Mouse (Mus musculus): Measurements from ENCODE around the gene Zbtb16. TPM values are rescaled to one million over a fixed set of nuclear protein-coding genes. Genes with fewer than 3 reads are reported as not detected.
A peak's percentile ranks its signal among the peaks of the same experiment; 100 is the strongest.

The Zbtb16 gene
- polyA plus RNA-seq, 1 experiment from 2014 or later, result 6.6 TPM

DNA sequence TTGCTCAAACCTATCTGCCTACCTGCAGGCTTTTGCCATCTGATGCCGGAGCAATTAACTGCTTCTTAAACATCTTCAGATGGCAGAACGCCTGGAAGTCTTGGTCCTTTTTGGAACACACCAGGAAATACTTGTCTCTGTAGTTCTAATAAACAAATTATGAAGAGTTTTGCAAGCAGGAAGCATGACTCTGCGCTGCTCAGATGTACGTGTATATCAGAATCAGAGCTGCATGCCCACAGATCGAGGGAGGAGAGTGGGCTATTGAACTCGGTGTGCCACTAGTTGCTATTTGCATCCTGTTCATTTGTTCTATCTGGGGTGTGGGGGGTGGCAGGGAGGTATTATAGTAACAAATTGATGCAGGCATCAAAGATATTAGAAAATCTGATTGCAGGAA lies 202.9 kb downstream of the Zbtb16 start:
- 86% methylated on average over 6 of the region's 6 CpGs for WGBS
- ATAC-seq (replicated peaks; ENCODE audit: low FRiP score) (no peak), DNase-seq (ENCODE audit: low spot score) (peak; percentile 26)
- Histone ChIP-seq H3K27me3 (ENCODE audit: control insufficient read depth, insufficient read depth, low read length) (no peaks in the 10 kb centered on the region), H3K9ac (ENCODE audit: low read length) (no peak overlapping the region), H3K4me1 (replicated peaks; ENCODE audit: control insufficient read depth, insufficient read depth, low read length) (no peaks in the 10 kb centered on the region), H3K4me2 (ENCODE audit: low read depth, low read length, severe bottlenecking) (no peak overlapping the region), H3K27ac (ENCODE audit: low read depth, low read length) (no peak overlapping the region), H3K36me3 (ENCODE audit: control insufficient read depth, insufficient read depth, low read length) (no peaks in the 10 kb centered on the region), H3K9me3 (ENCODE audit: control insufficient read depth, low read length) (no peaks in the 10 kb centered on the region), H3K4me3 (ENCODE audit: low read depth, low read length) (no peak overlapping the region)

DNA sequence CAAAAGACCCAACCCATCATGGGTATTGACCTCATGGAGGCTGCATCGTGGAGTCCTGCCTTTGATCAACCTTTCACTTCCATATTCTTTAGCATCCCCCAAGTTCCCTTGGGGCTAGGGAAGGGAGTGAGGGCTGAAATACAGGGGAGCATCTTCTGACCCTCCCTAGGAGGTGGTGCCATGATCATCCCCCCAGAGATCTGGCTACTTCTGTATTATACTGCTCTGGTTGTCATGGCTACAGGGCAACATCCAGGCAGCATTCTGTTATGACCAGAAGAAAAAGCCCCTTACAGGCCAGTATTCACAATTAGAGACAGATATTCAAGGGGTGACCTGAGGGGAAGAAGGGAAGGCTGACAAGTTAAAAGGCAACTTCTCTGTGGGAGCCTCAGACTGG lies 216.8 kb downstream of the Zbtb16 start:
- no peak overlapping the region for H3K27ac ChIP-seq (ENCODE audit: low read depth, low read length)
- H3K4me2 ChIP-seq (ENCODE audit: low read depth, low read length, severe bottlenecking), result no peak overlapping the region
- H3K36me3 ChIP-seq (ENCODE audit: control insufficient read depth, insufficient read depth, low read length), result no peaks in the 10 kb centered on the region
- no peak overlapping the region for H3K9ac ChIP-seq (ENCODE audit: low read length)
- no peak overlapping the region for H3K4me3 ChIP-seq (ENCODE audit: low read depth, low read length)
- no peaks in the 10 kb centered on the region; the same call in 1 of the 2 replicates for H3K4me1 ChIP-seq (replicated peaks; ENCODE audit: control insufficient read depth, insufficient read depth, low read length)
- WGBS, result 86% methylated on average over 1 of the region's 1 CpGs
- H3K27me3 ChIP-seq (ENCODE audit: control insufficient read depth, insufficient read depth, low read length), result no peaks in the 10 kb centered on the region
- DNase-seq (ENCODE audit: low spot score) (no peak), ATAC-seq (replicated peaks; ENCODE audit: low FRiP score) (no peak)
- no peaks in the 10 kb centered on the region for H3K9me3 ChIP-seq (ENCODE audit: control insufficient read depth, low read length)

DNA sequence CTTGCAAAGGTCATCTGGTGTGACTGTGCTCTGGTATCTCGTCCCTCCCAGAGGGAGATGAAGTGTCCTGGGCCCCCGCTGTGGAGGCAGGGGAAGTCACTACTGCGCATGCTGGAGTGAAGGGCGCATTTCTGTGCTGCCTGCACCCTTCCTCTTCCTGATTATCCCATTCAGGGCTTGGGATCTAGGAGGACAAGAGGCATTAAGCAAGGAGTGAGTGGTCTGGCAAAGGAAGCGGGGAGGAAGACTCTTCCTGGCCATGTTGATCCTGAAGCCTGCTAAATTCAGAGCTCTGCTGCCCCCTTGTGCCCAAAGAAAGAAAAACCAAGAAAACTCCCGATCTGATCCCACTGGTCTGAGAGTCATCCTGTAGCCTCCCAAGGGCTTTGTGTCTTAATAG lies 217.4 kb downstream of the Zbtb16 start:
- Histone ChIP-seq H3K9me3 (ENCODE audit: control insufficient read depth, low read length) (no peaks in the 10 kb centered on the region), H3K4me2 (ENCODE audit: low read depth, low read length, severe bottlenecking) (peak overlapping the region; percentile 12; the same call in 1 of the 2 replicates), H3K4me1 (replicated peaks; ENCODE audit: control insufficient read depth, insufficient read depth, low read length) (no peaks in the 10 kb centered on the region; the same call in 1 of the 2 replicates), H3K36me3 (ENCODE audit: control insufficient read depth, insufficient read depth, low read length) (no peaks in the 10 kb centered on the region), H3K27ac (ENCODE audit: low read depth, low read length) (no peak overlapping the region), H3K4me3 (ENCODE audit: low read depth, low read length) (no peak overlapping the region), H3K27me3 (ENCODE audit: control insufficient read depth, insufficient read depth, low read length) (no peaks in the 10 kb centered on the region), H3K9ac (ENCODE audit: low read length) (no peak overlapping the region)
- ATAC-seq (replicated peaks; ENCODE audit: low FRiP score) (0 out of 2 replicates have a peak, but pooled peaks have one; percentile 30), DNase-seq (ENCODE audit: low spot score) (peak; percentile 87)
- WGBS, result 29% methylated on average over 6 of the region's 6 CpGs

DNA sequence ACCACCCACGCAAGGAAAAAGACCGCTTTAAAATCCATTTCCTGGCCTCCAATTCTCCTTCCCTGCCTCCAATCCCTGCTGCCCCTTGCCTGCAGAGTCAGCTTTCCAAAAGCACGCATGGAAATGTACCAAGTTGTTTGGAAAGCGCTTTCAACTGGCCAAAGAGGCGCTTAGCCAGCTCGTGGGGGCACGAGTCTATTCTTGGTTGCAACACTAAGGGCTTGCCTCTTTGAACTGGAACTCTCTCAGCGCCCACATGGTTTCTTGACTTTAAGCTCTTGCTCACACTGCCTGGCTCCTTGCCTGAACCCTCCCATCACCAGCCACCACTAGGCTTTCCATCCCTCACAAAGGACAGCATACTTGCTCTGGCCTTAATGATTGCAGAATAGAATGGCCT lies 217.9 kb downstream of the Zbtb16 start:
- no peak for ATAC-seq (replicated peaks; ENCODE audit: low FRiP score)
- no peak for DNase-seq (ENCODE audit: low spot score)
- Histone ChIP-seq H3K27me3 (ENCODE audit: control insufficient read depth, insufficient read depth, low read length) (no peaks in the 10 kb centered on the region), H3K36me3 (ENCODE audit: control insufficient read depth, insufficient read depth, low read length) (no peaks in the 10 kb centered on the region), H3K4me3 (ENCODE audit: low read depth, low read length) (no peak overlapping the region), H3K9me3 (ENCODE audit: control insufficient read depth, low read length) (no peaks in the 10 kb centered on the region), H3K4me1 (replicated peaks; ENCODE audit: control insufficient read depth, insufficient read depth, low read length) (no peaks in the 10 kb centered on the region; the same call in 1 of the 2 replicates), H3K27ac (ENCODE audit: low read depth, low read length) (no peak overlapping the region), H3K9ac (ENCODE audit: low read length) (no peak overlapping the region), H3K4me2 (ENCODE audit: low read depth, low read length, severe bottlenecking) (no peak overlapping the region)
- WGBS, result 82% methylated on average over 8 of the region's 8 CpGs

DNA sequence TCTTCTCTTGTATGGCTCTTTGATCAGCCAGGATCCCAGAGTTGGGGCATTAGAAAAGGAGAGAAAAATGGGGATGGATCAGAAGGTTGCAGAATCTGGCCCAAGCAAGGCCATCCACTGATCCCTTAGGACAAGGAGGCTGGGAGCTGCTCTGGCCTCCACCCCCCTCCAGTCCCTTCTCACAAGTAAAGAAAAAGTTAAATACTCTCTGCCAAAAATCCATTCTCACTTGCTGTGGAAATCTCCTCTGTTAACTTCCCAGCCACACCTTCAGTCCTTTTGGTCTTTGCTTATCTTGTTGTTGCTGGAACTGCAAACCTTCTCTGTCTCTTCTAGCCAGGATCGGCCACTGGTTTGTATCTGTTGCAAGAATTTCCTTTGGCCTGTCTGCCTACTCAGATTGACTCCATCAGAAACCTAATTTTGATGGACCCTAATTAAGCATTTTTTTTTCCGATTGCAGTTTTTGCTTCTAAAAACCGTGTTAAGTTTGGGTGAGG lies 218.5 kb downstream of the Zbtb16 start:
- no peak overlapping the region for H3K27ac ChIP-seq (ENCODE audit: low read depth, low read length)
- H3K4me3 ChIP-seq (ENCODE audit: low read depth, low read length), result no peak overlapping the region
- DNase-seq (ENCODE audit: low spot score) (peak; percentile 9), ATAC-seq (replicated peaks; ENCODE audit: low FRiP score) (no peak)
- H3K9ac ChIP-seq (ENCODE audit: low read length), result no peak overlapping the region
- WGBS, result 88% methylated on average over 3 of the region's 3 CpGs
- H3K36me3 ChIP-seq (ENCODE audit: control insufficient read depth, insufficient read depth, low read length), result no peaks in the 10 kb centered on the region
- no peak overlapping the region for H3K4me2 ChIP-seq (ENCODE audit: low read depth, low read length, severe bottlenecking)
- no peaks in the 10 kb centered on the region; the same call in 1 of the 2 replicates for H3K4me1 ChIP-seq (replicated peaks; ENCODE audit: control insufficient read depth, insufficient read depth, low read length)
- H3K27me3 ChIP-seq (ENCODE audit: control insufficient read depth, insufficient read depth, low read length), result no peaks in the 10 kb centered on the region
- no peaks in the 10 kb centered on the region for H3K9me3 ChIP-seq (ENCODE audit: control insufficient read depth, low read length)

DNA sequence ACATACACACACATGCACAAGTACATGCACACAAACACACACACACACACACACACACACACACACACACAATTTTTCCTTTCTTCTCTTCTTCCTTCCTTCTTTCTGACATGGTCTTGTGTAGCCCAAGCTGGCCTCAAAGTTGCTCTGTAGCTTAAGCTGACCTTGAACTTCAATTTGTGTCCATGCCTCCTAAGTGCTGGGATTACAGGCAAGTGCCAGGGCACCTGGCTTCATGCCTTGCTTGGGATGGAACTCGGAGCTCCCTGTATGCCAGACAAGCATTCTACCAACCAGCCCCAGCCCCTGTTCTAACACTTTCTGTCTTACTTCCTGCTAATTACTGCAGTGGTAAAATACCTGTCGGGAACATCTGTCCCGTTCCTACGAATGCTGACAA lies 222.8 kb downstream of the Zbtb16 start:
- Histone ChIP-seq H3K9me3 (ENCODE audit: control insufficient read depth, low read length) (no peaks in the 10 kb centered on the region), H3K27ac (ENCODE audit: low read depth, low read length) (no peak overlapping the region), H3K4me1 (replicated peaks; ENCODE audit: control insufficient read depth, insufficient read depth, low read length) (no peaks in the 10 kb centered on the region), H3K4me3 (ENCODE audit: low read depth, low read length) (no peak overlapping the region), H3K9ac (ENCODE audit: low read length) (no peak overlapping the region), H3K27me3 (ENCODE audit: control insufficient read depth, insufficient read depth, low read length) (no peaks in the 10 kb centered on the region), H3K36me3 (ENCODE audit: control insufficient read depth, insufficient read depth, low read length) (no peaks in the 10 kb centered on the region), H3K4me2 (ENCODE audit: low read depth, low read length, severe bottlenecking) (no peak overlapping the region)
- ATAC-seq (replicated peaks; ENCODE audit: low FRiP score), result no peak
- WGBS, result 89% methylated on average over 4 of the region's 4 CpGs
- peak; percentile 16 for DNase-seq (ENCODE audit: low spot score)

DNA sequence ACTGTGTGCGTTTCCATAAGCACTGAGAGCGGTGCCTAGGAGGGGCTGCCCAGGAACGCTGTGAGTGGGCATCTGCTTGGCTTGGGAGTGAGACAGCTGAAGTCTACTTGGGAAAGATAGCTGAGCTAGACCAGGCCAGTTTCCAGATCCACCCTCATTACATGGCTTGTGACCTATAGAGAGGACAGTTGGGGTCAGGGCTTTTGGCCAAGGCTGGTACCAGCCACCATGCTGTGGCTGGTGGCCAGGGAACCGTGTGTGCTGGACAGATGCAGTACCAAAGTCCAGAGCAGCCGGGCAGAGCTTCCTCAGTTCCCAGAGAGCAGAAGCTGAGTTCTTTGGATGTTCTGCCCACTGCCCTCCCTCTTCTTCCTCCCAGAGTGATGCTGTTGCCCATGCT lies 223.5 kb downstream of the Zbtb16 start:
- Histone ChIP-seq H3K27ac (ENCODE audit: low read depth, low read length) (no peak overlapping the region), H3K9me3 (ENCODE audit: control insufficient read depth, low read length) (no peaks in the 10 kb centered on the region), H3K9ac (ENCODE audit: low read length) (no peak overlapping the region), H3K27me3 (ENCODE audit: control insufficient read depth, insufficient read depth, low read length) (no peaks in the 10 kb centered on the region), H3K36me3 (ENCODE audit: control insufficient read depth, insufficient read depth, low read length) (no peaks in the 10 kb centered on the region), H3K4me3 (ENCODE audit: low read depth, low read length) (no peak overlapping the region), H3K4me2 (ENCODE audit: low read depth, low read length, severe bottlenecking) (no peak overlapping the region), H3K4me1 (replicated peaks; ENCODE audit: control insufficient read depth, insufficient read depth, low read length) (no peaks in the 10 kb centered on the region; the same call in 1 of the 2 replicates)
- ATAC-seq (replicated peaks; ENCODE audit: low FRiP score) (no peak), DNase-seq (ENCODE audit: low spot score) (peak; percentile 32)
- WGBS, result 86% methylated on average over 5 of the region's 5 CpGs

DNA sequence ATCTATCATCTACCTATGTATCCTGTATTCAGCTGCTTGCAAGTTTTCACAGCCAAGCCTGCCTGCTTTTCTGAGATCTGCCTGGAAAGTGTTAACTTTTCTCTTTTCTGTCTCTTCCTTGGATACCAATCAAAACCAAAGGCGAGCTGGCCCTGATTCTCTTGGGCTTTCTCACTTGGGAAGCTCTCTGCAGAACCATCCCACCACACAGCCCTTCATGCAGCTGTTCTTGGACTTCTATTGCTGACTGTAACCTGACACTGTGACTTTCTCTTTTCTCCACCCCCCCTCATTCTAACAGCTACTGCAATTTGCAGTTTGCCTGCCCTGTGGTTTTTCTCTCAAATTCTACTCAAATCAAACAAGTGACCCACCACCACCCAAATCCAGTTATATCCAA lies 225.0 kb downstream of the Zbtb16 start:
- H3K4me1 ChIP-seq (replicated peaks; ENCODE audit: control insufficient read depth, insufficient read depth, low read length), result no peaks in the 10 kb centered on the region; the same call in 1 of the 2 replicates
- DNase-seq (ENCODE audit: low spot score) (no peak), ATAC-seq (replicated peaks; ENCODE audit: low FRiP score) (no peak)
- 52% methylated on average over 1 of the region's 1 CpGs for whole genome bisulfite sequencing
- H3K27ac ChIP-seq (ENCODE audit: low read depth, low read length), result no peak overlapping the region
- H3K9ac ChIP-seq (ENCODE audit: low read length), result no peak overlapping the region
- H3K4me3 ChIP-seq (ENCODE audit: low read depth, low read length), result no peak overlapping the region
- H3K4me2 ChIP-seq (ENCODE audit: low read depth, low read length, severe bottlenecking), result no peak overlapping the region
- H3K9me3 ChIP-seq (ENCODE audit: control insufficient read depth, low read length), result no peaks in the 10 kb centered on the region
- no peaks in the 10 kb centered on the region for H3K36me3 ChIP-seq (ENCODE audit: control insufficient read depth, insufficient read depth, low read length)
- no peaks in the 10 kb centered on the region for H3K27me3 ChIP-seq (ENCODE audit: control insufficient read depth, insufficient read depth, low read length)

DNA sequence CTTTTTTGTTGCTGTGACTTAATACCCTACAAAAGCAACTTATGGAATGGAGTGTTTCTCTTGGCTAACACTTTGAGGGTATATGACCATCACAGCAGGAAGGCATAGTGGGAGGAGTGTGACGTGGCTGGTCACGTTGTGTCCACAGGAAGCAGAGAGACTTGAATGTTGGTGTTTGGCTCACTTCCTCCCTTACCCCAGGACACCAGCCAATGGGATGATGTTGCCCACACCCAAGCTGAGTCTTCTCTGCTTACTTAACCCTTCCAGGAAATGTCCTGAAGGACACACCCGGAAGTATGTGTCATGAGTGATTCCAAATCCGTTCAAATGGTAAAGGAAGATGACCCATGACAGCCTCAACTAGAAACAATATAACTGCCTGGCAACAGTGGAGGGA lies 226.3 kb downstream of the Zbtb16 start:
- Histone ChIP-seq H3K9ac (ENCODE audit: low read length) (no peak overlapping the region), H3K36me3 (ENCODE audit: control insufficient read depth, insufficient read depth, low read length) (no peaks in the 10 kb centered on the region), H3K27ac (ENCODE audit: low read depth, low read length) (no peak overlapping the region), H3K4me3 (ENCODE audit: low read depth, low read length) (no peak overlapping the region), H3K4me2 (ENCODE audit: low read depth, low read length, severe bottlenecking) (no peak overlapping the region), H3K4me1 (replicated peaks; ENCODE audit: control insufficient read depth, insufficient read depth, low read length) (no peaks in the 10 kb centered on the region; the same call in 1 of the 2 replicates), H3K9me3 (ENCODE audit: control insufficient read depth, low read length) (no peaks in the 10 kb centered on the region), H3K27me3 (ENCODE audit: control insufficient read depth, insufficient read depth, low read length) (no peaks in the 10 kb centered on the region)
- DNase-seq (ENCODE audit: low spot score), result no peak
- WGBS, result 86% methylated on average over 4 of the region's 4 CpGs
- ATAC-seq (replicated peaks; ENCODE audit: low FRiP score), result no peak

All from forebrain, embryonic 11.5 days (tissue).